Mouse (Mus musculus): ENCODE data around the gene Olfr646. TPM values are rescaled to one million over a fixed set of nuclear protein-coding genes. Genes with fewer than 3 reads are reported as not detected.

Olfr646 gene
- total RNA-seq (2012; rRNA removed) (not detected in 2 replicates), polyA plus RNA-seq (2012; ENCODE audit: insufficient read depth in 1 of 2, insufficient read length in 2 of 2, low read depth in 1 of 2, low replicate concordance in 2 of 2, missing spikeins in 1 of 2) (not detected)

DNA sequence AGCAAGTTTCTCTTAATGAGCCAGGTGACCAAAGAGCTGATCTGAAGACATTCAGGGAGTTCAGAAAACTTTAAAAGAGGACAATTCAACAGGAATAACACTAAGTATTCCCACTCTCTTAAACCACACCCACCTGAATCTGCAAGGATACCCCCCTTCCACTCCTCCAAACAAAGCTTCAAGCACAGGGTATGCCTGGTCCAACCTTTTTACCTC lies at the start of gene Olfr646:
Gene Olfr646 (plus strand): TSS at position 117 of the 216 bp plus-strand sequence.
- Histone ChIP-seq H3K4me3 (ENCODE audit: control insufficient read depth in 1 of 2, insufficient read depth in 1 of 2, low read depth in 2 of 2, low read length in 2 of 2) (no peak within 1 kb of the TSS), H3K27ac (ENCODE audit: control insufficient read depth, low read depth, low read length) (no peak within 1 kb of the TSS), H3K36me3 (ENCODE audit: control insufficient read depth in 1 of 2, insufficient read depth in 2 of 2, low read length in 2 of 2) (no peaks in the 10 kb centered on the region), H3K9ac (ENCODE audit: control insufficient read depth, low read depth, low read length, poor library complexity, severe bottlenecking) (no peak within 1 kb of the TSS), H3K79me2 (ENCODE audit: control insufficient read depth, insufficient read depth, low read length, poor library complexity) (no peaks in the 10 kb centered on the region), H3K9me3 (replicated peaks; ENCODE audit: insufficient read depth, low read length) (no peaks in the 10 kb centered on the region), H3K4me1 (ENCODE audit: control insufficient read depth in 1 of 2, insufficient read depth in 2 of 2, low read length in 2 of 2) (peaks cover 0 to 4% of the 10 kb centered on the region in 2 experiments; a peak in 1 of 4 replicates), H3K27me3 (ENCODE audit: control insufficient read depth in 1 of 2, insufficient read depth in 2 of 2, low read length in 2 of 2) (no peaks in the 10 kb centered on the region)
- no peak for TF ChIP-seq TAL1 (IDR thresholded peaks at IDR 0.05; ENCODE audit: low read length)
- DNase-seq (ENCODE audit: low read depth, low spot score): no peak

- no peak for DNase-seq (ENCODE audit: low read depth, low spot score)
- TF ChIP-seq GATA1 (IDR thresholded peaks at IDR 0.05; ENCODE audit: low read depth, low read length) (no peak), GABPA (IDR thresholded peaks at IDR 0.05; ENCODE audit: low read depth, low read length) (no peak), ZKSCAN1 (IDR thresholded peaks at IDR 0.05; ENCODE audit: low read depth, low read length) (no peak), MXI1 (IDR thresholded peaks at IDR 0.05; ENCODE audit: low read depth, low read length) (no peak), USF2 (IDR thresholded peaks at IDR 0.05; ENCODE audit: borderline replicate concordance in 1 of 2, insufficient read depth in 1 of 2, low read depth in 1 of 2, low read length in 2 of 2) (no peak), POLR2AphosphoS2 (IDR thresholded peaks at IDR 0.05; ENCODE audit: low read length) (no peak), JUND (IDR thresholded peaks at IDR 0.05; ENCODE audit: low read depth, low read length) (no peak), SIN3A (IDR thresholded peaks at IDR 0.05; ENCODE audit: low read length) (no peak)
- Histone ChIP-seq H3K27me3 (ENCODE audit: control insufficient read depth in 1 of 2, insufficient read depth in 2 of 2, low read length in 2 of 2) (no peaks in the 10 kb centered on the region; a peak in 2 of 4 replicates), H3K9me3 (replicated peaks; ENCODE audit: insufficient read depth, low read length) (no peaks in the 10 kb centered on the region), H3K4me3 (ENCODE audit: control insufficient read depth in 1 of 2, insufficient read depth in 1 of 2, low read depth in 2 of 2, low read length in 2 of 2) (no peak overlapping the region), H3K4me1 (ENCODE audit: control insufficient read depth in 1 of 2, insufficient read depth in 2 of 2, low read length in 2 of 2) (no peaks in the 10 kb centered on the region), H3K9ac (ENCODE audit: control insufficient read depth, low read depth, low read length, poor library complexity, severe bottlenecking) (no peak overlapping the region), H3K79me2 (ENCODE audit: control insufficient read depth, insufficient read depth, low read length, poor library complexity) (no peaks in the 10 kb centered on the region), H3K36me3 (ENCODE audit: control insufficient read depth in 1 of 2, insufficient read depth in 2 of 2, low read length in 2 of 2) (no peaks in the 10 kb centered on the region), H3K27ac (ENCODE audit: control insufficient read depth, low read depth, low read length) (no peak overlapping the region)
These were observed 45.5 kb upstream of the Olfr646 start for GRCm38 (mm10) chr7:104059215-104059614.

- Histone ChIP-seq H3K9ac (ENCODE audit: control insufficient read depth, low read depth, low read length, poor library complexity, severe bottlenecking) (no peak within 1 kb of the TSS), H3K4me1 (ENCODE audit: control insufficient read depth in 1 of 2, insufficient read depth in 2 of 2, low read length in 2 of 2) (no peaks in the 10 kb centered on the region), H3K9me3 (replicated peaks; ENCODE audit: insufficient read depth, low read length) (no peaks in the 10 kb centered on the region), H3K36me3 (ENCODE audit: control insufficient read depth in 1 of 2, insufficient read depth in 2 of 2, low read length in 2 of 2) (no peaks in the 10 kb centered on the region), H3K27me3 (ENCODE audit: control insufficient read depth in 1 of 2, insufficient read depth in 2 of 2, low read length in 2 of 2) (no peaks in the 10 kb centered on the region; a peak in 1 of 4 replicates), H3K27ac (ENCODE audit: control insufficient read depth, low read depth, low read length) (no peak within 1 kb of the TSS), H3K79me2 (ENCODE audit: control insufficient read depth, insufficient read depth, low read length, poor library complexity) (no peaks in the 10 kb centered on the region), H3K4me3 (ENCODE audit: control insufficient read depth in 1 of 2, insufficient read depth in 1 of 2, low read depth in 2 of 2, low read length in 2 of 2) (no peak within 1 kb of the TSS)
- TF ChIP-seq ELF1 (IDR thresholded peaks at IDR 0.05; ENCODE audit: low read depth, low read length) (no peak), ZNF384 (IDR thresholded peaks at IDR 0.05; ENCODE audit: low read depth, low read length) (no peak), POLR2AphosphoS2 (IDR thresholded peaks at IDR 0.05; ENCODE audit: low read length) (no peak), TAL1 (IDR thresholded peaks at IDR 0.05; ENCODE audit: low read length) (no peak)
- DNase-seq (ENCODE audit: low read depth, low spot score): no peak
These were observed 43.3 kb upstream of the Olfr646 start, which contains the start of gene 4930516K23Rik for GRCm38 (mm10) chr7:104061345-104061744. 4930516K23Rik (minus strand) TSS chr7:104061445.
